Mouse (Mus musculus) heart, postnatal 0 days (tissue): Measurements from ENCODE around the gene Gm3752. TPM values are rescaled to one million over a fixed set of nuclear protein-coding genes. Genes with fewer than 3 reads are reported as not detected.
"Not testable (repeated sequence)": the region's sequence is repeated elsewhere in the genome, so short reads cannot be mapped to it uniquely, and the experiment has no call there.

Experiments used
- ATAC-seq: fragments of 200-750 bp; cut with Nextera tagmentation; 2 replicates; pipeline ENCODE4 v1.8.0; 2017; ENCODE audit warnings: low read depth, moderate number of reproducible peaks, moderate library complexity; ENCODE audit not compliant: insufficient read depth
- DNase-seq: peaks from one replicate; pipeline ENCODE4 v3.0.0-alpha.2; 2016; ENCODE audit warnings: low spot score
- H3K27ac ChIP-seq: fragments of 300-500 bp; sonication (generic); 2 replicates; pipeline ENCODE4 v1.5.1; 2014; ENCODE audit warnings: low read depth, mild to moderate bottlenecking
- H3K27me3 ChIP-seq: fragments of 300-500 bp; sonication (generic); 2 replicates; pipeline ENCODE4 v1.6.1; 2014; ENCODE audit warnings: low read length, mixed read lengths; ENCODE audit not compliant: control insufficient read depth, insufficient read depth
- H3K36me3 ChIP-seq: fragments of 300-500 bp; sonication (generic); replicated peaks from 2 replicates; pipeline ENCODE4 v1.6.1; 2014; ENCODE audit warnings: low read length, mixed read lengths; ENCODE audit not compliant: control insufficient read depth, insufficient read depth
- H3K4me1 ChIP-seq: fragments of 300-500 bp; sonication (generic); 2 replicates; pipeline ENCODE4 v1.6.1; 2014; ENCODE audit warnings: antibody characterized with exemption; ENCODE audit not compliant: control insufficient read depth, insufficient read depth
- H3K4me2 ChIP-seq: fragments of 300-500 bp; sonication (generic); 2 replicates; pipeline ENCODE4 v1.6.1; 2014; ENCODE audit warnings: low read depth, mild to moderate bottlenecking, low read length, moderate library complexity
- H3K4me3 ChIP-seq: fragments of 300-500 bp; sonication (generic); 2 replicates; pipeline ENCODE4 v1.5.1; 2014; ENCODE audit warnings: low read depth, low read length
- H3K9ac ChIP-seq: fragments of 300-500 bp; sonication (generic); replicated peaks from 2 replicates; pipeline ENCODE4 v1.6.1; 2014; ENCODE audit warnings: low read depth, low read length, mixed read lengths
- H3K9me3 ChIP-seq: fragments of 300-500 bp; sonication (generic); replicated peaks from 2 replicates; pipeline ENCODE4 v1.6.1; 2016; ENCODE audit warnings: low read length; ENCODE audit not compliant: control insufficient read depth
- WGBS: fragments of 180-500 bp; shearing (Covaris S2); extraction: QIAGEN DNeasy Blood & Tissue Kit; methylation state at CpG from one replicate; pipeline ENCODE4 v1.1.7; 2014; 5-methylcytosine and 5-hydroxymethylcytosine counted together
- polyA plus RNA-seq: library from polyadenylated mRNA; unstranded; fragments of >200 nt; fragmentation: Nextera tagmentation; extraction: Ambion mirVana; gene quantifications from 2 replicates; pipeline ENCODE4 v1.2.1, GENCODE M21; 2015
- total RNA-seq: library from RNA; depleted of rRNA; stranded (reverse); fragments of >200 nt; gene quantifications from 2 replicates; pipeline ENCODE4 v1.2.3, GENCODE M21; 2014; ENCODE audit warnings: low replicate concordance; rRNA removed

Gm3752 gene
- total RNA-seq (0.11 TPM in 1 of 2 replicates, not detected in the other), polyA plus RNA-seq (0.33 and 0.49 TPM in 2 replicates)

DNA sequence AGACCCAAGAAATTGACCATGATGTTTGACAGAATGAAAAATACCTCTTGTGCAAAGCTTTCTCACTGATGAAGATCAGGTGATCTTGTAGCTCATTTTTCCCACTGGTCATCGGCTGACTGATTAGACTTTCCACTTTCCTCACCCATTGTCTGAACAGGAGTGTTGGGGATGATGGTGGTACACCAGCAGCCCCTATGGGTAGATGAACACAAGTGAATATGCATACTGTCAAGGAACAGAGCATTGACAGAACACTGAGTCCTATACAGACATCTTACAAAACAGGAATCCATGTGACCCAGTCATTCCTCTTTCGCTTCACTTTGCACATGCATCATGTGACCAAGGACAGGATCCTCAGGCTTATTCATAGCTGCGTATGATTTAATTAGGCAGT is at the start of gene Gm3752:
Gene Gm3752, minus strand, starts transcription at position 101 of the 400 bp plus-strand sequence.
- not testable (repeated sequence) for H3K36me3 ChIP-seq, H3K27me3 ChIP-seq, DNase-seq, H3K4me3 ChIP-seq, H3K27ac ChIP-seq, H3K4me1 ChIP-seq, H3K9me3 ChIP-seq, ATAC-seq, H3K9ac ChIP-seq, H3K4me2 ChIP-seq
- 27% methylated on average over 1 of the region's 3 CpGs for whole genome bisulfite sequencing

DNA sequence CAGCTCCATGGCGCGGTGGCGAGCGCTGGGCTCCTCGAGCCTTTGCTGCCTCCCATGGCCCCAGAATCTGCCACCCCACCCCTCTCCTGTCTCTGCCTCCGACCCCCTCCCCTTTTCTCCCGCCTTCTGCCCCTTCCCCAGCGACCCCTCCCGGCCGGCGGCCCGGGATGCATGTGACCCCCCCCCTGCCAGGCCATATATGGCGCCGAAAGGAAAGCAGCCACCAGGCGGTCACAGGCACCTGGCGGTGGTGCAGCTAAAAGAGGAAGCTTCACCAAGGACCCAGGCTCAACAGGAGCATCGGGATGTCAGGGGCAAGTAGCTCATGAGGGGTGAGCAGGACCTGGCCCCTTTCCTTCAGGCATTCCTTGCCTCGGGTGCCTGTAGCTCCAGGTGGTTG is 5.2 kb upstream of the Gm3752 start:
- not testable (repeated sequence) for H3K9me3 ChIP-seq, ATAC-seq, H3K4me1 ChIP-seq, H3K27ac ChIP-seq, H3K27me3 ChIP-seq, H3K9ac ChIP-seq, H3K36me3 ChIP-seq
- DNase-seq, result peak; percentile 2
- WGBS, result under 1% methylated on average over 10 of the region's 18 CpGs
- Histone ChIP-seq H3K4me2 (peak overlapping the region; percentile 45), H3K4me3 (peak overlapping the region; percentile 26)

DNA sequence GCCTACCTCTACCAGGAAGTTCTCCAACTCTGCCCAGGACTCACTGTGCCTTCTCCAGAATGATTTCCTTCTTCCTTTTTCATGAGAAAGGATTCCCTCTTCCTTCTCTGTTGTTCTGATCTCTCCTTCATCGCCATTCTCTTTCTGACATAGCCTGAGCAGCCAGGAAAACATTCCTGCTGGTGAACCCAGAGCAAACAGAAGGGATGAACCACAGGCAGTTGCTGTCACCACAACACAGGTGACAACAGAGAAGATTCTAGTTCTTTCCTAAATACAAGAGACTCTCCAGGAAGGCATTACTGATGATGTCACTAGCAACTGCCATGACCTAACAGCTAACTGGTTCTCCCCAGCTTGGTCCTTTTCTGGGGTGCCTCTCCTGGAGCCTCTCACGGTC is 32.7 kb downstream of the Gm3752 start, which contains the start of gene Gm3755:
Gene Gm3755, minus strand, starts transcription at position 101 of the 400 bp plus-strand sequence.
- H3K4me3 ChIP-seq, ATAC-seq, H3K27me3 ChIP-seq, H3K36me3 ChIP-seq, H3K9ac ChIP-seq, H3K9me3 ChIP-seq, H3K4me2 ChIP-seq, H3K4me1 ChIP-seq, DNase-seq, H3K27ac ChIP-seq: not testable (repeated sequence)
- WGBS, result no CpG with 5 or more reads among the region's 2 CpGs

DNA sequence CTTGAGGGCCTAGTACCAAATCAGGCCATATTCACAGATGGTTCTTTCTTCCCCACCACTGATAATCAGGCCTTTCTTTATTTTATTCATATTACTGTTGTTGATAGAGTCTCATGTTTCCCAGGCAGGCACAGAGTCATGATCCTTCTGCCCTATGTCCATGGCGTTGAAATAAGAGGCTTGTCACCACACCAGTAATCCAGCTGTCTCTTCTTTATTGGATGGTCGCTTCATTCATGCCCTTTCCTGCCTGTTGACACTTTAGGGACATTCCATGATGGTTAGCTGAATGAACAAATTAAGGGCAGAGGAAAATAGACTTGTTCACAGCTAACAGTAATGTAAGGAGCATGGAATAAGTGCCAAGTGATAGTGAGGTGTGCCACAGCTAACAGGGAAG is 61.1 kb downstream of the Gm3752 start:
- H3K9me3 ChIP-seq, DNase-seq: not testable (repeated sequence)
- 55% methylated on average over 2 of the region's 2 CpGs for WGBS

More for the DNA sequence above, 61.1 kb downstream of the Gm3752 start:
- not testable (repeated sequence) for H3K27ac ChIP-seq, H3K36me3 ChIP-seq, H3K4me2 ChIP-seq, H3K4me3 ChIP-seq, H3K27me3 ChIP-seq, ATAC-seq, H3K4me1 ChIP-seq, H3K9ac ChIP-seq

Other genes starting within 250 kb of the Gm3752 start
- gene Gm3727, start 219.0 kb downstream of the Gm3752 start, total RNA-seq, result not detected in 2 replicates
- not detected in 2 replicates for gene Gm3727, start 219.0 kb downstream of the Gm3752 start, polyA plus RNA-seq
- gene Gm3739, start 168.7 kb downstream of the Gm3752 start, total RNA-seq, result 0.23 and 0.34 TPM in 2 replicates
- gene Gm3739, start 168.7 kb downstream of the Gm3752 start, polyA plus RNA-seq, result 0.41 and 0.45 TPM in 2 replicates
- gene Gm5797, start 151.4 kb downstream of the Gm3752 start, total RNA-seq, result not detected in 2 replicates
- not detected in 2 replicates for gene Gm5797, start 151.4 kb downstream of the Gm3752 start, polyA plus RNA-seq
- not detected in 2 replicates for gene Gm8374, start 118.6 kb downstream of the Gm3752 start, total RNA-seq
- gene Gm8374, start 118.6 kb downstream of the Gm3752 start, polyA plus RNA-seq, result not detected in 2 replicates
- gene Gm3755, start 32.8 kb downstream of the Gm3752 start, total RNA-seq, result not detected in 2 replicates
- gene Gm3755, start 32.8 kb downstream of the Gm3752 start, polyA plus RNA-seq, result not detected in 2 replicates
- gene Gm3558, start 84.8 kb upstream of the Gm3752 start, total RNA-seq, result not detected in 2 replicates
- gene Gm3558, start 84.8 kb upstream of the Gm3752 start, polyA plus RNA-seq, result 0.22 and 0.51 TPM in 2 replicates
- gene Gm10338, start 111.8 kb upstream of the Gm3752 start, total RNA-seq, result not detected in 2 replicates
- not detected in 2 replicates for gene Gm10338, start 111.8 kb upstream of the Gm3752 start, polyA plus RNA-seq
- gene Gm10128, start 160.2 kb upstream of the Gm3752 start, total RNA-seq, result not detected in 2 replicates
- not detected in 2 replicates for gene Gm10128, start 160.2 kb upstream of the Gm3752 start, polyA plus RNA-seq